Mouse (Mus musculus) liver, adult 2 months (tissue): ENCODE measurements at regions not wholly inside any gene's neighbourhood (a gene's known extent, or its start where the extent isn't known, plus 50 kb on each side); places are given as distances from the start of the nearest gene placed in this dataset.

ENCODE experiments used
- DNase-seq: peaks from one replicate; pipeline ENCODE4 v3.0.0-alpha.2; 2011; ENCODE audit warnings: low read depth, low spot score; ENCODE audit errors: extremely low read depth
- H3K27ac ChIP-seq: fragments of 200-500 bp; replicated peaks from 2 replicates; pipeline ENCODE4 v1.5.1; 2012; ENCODE audit warnings: low read depth, mild to moderate bottlenecking, control low read depth, inconsistent platforms, low read length; ENCODE audit not compliant: insufficient read depth
- H3K27me3 ChIP-seq: fragments of 200-500 bp; 2 replicates; pipeline ENCODE4 v1.6.1; 2012; ENCODE audit warnings: mild to moderate bottlenecking, moderate library complexity, low read length, inconsistent platforms; ENCODE audit not compliant: control insufficient read depth, insufficient read depth
- H3K36me3 ChIP-seq: fragments of 200-500 bp; 2 replicates; pipeline ENCODE4 v1.6.1; 2012; ENCODE audit warnings: low read length, inconsistent platforms; ENCODE audit not compliant: control insufficient read depth, insufficient read depth
- H3K4me1 ChIP-seq: fragments of 200-500 bp; 2 replicates; pipeline ENCODE4 v1.6.1; 2011; ENCODE audit warnings: low read length; ENCODE audit not compliant: control insufficient read depth, insufficient read depth
- H3K4me3 ChIP-seq: fragments of 200-500 bp; 2 replicates; pipeline ENCODE4 v1.5.1; 2011; ENCODE audit warnings: low read depth, mild to moderate bottlenecking, control low read depth, low read length, moderate library complexity; ENCODE audit not compliant: insufficient read depth
- H3K79me2 ChIP-seq: fragments of 200-500 bp; 2 replicates; pipeline ENCODE4 v1.6.1; 2012; ENCODE audit warnings: inconsistent platforms, mild to moderate bottlenecking, low read length, moderate library complexity; ENCODE audit not compliant: control insufficient read depth, insufficient read depth
- H3K9ac ChIP-seq: fragments of 200-500 bp; 2 replicates; pipeline ENCODE4 v1.6.1; 2012; ENCODE audit warnings: low read depth, mild to moderate bottlenecking, control low read depth, inconsistent platforms, low read length
- CTCF ChIP-seq: fragments of 200-500 bp; IDR thresholded peaks from 2 replicates; pipeline ENCODE4 v1.5.1; 2011; ENCODE audit warnings: low read depth, low read length, control low read depth
- POLR2A ChIP-seq: fragments of 200-500 bp; IDR thresholded peaks from 2 replicates; pipeline ENCODE4 v1.6.1; 2011; ENCODE audit warnings: low read length, control low read depth; ENCODE audit not compliant: insufficient read depth; ENCODE audit errors: extremely low read depth
- WGBS: fragments of 180-500 bp; shearing (Covaris S2); methylation state at CpG from one replicate; pipeline ENCODE4 v1.1.7; 2018; 5-methylcytosine and 5-hydroxymethylcytosine counted together

DNA sequence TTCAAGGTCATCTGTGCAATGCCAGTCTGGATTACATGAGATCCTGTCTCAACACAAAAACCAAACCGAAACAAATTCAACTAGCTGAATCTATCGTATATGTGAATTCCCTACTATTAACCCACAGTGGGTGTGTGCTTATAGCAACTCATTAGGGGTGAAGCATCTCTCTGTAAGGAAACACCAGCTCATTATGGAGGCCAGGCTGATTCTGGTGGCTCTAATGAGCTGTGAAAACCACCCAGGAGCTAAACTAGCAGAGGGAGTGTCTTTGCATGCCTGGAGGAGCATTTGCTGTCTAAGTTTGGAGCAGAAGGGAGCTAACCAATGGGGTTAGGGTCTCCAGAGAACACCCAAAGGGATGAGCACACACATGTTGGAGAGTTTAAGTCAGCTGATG lies 54.1 kb upstream of the Adamts2 start:
- no peak for DNase-seq
- TF ChIP-seq CTCF = no peak
- no peak for TF ChIP-seq POLR2A
- H3K4me1 ChIP-seq = no peaks in the 10 kb centered on the region
- no peak overlapping the region for H3K4me3 ChIP-seq
- H3K27ac ChIP-seq = no peak overlapping the region
- no peaks in the 10 kb centered on the region for H3K36me3 ChIP-seq
- no peak overlapping the region for H3K9ac ChIP-seq
- WGBS = 65% methylated on average over 2 of the region's 2 CpGs
- H3K27me3 ChIP-seq = no peaks in the 10 kb centered on the region; the same call in 1 of the 2 replicates
- no peaks in the 10 kb centered on the region for H3K79me2 ChIP-seq

DNA sequence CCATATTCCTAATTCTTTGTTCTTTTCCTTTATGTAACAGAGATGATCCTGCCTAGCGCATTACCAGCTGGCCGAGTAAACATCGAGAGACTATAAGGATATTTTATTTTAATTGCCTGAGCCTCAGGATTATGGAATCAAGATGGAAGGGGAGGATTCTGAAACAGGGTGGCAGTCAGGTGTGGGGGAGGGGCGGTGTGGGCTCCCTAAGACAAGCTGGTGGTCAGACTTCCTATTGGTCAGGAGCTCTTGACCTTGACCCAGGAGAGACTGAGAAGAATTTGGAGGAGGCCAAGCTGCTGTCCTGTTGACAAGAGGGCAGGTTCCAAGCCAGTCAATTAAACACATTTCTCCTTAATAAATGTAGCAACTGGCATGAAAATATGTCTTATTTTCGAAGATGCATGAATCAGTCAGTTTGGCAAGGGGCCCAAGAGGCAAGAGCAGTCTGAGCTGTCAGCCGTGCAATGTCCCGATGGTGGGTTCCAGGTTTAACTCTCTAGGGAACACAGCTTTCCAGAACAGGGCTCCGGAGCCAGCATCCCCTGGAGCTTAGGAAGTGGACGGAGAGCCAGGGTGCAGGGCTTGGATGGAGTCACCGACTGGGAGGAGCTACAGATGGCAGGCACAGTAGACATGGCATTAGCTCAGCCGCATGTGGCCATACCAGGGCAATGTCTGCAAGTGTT lies 55.3 kb upstream of the Adamts2 start:
- WGBS = 80% methylated on average over 11 of the region's 11 CpGs

DNA sequence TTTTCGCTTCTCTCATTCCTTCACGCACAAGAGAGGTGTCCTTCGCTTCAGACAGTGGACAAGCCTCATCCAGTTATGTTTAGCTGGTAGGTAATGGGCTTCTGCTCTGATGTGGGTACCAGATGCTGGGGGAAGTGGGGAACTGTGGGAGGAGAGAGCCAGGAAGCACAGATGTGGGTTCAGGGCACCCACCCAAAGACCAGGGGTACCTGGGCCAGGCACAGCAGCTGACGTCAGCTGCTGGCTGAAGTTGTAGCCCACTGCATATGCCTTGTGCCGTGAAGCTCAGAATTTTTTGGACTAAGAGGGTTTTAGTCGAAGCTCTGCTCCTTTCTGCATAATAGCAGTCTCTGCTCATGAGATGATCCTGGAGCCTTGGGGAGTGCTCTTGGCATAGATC lies 56.5 kb upstream of the Adamts2 start:
- H3K4me1 ChIP-seq = no peaks in the 10 kb centered on the region
- H3K36me3 ChIP-seq = no peaks in the 10 kb centered on the region
- H3K4me3 ChIP-seq = no peak overlapping the region
- DNase-seq = no peak
- no peak overlapping the region for H3K27ac ChIP-seq
- no peak for TF ChIP-seq CTCF
- TF ChIP-seq POLR2A = no peak
- H3K27me3 ChIP-seq = no peaks in the 10 kb centered on the region; the same call in 1 of the 2 replicates
- no peak overlapping the region for H3K9ac ChIP-seq
- no peaks in the 10 kb centered on the region for H3K79me2 ChIP-seq
- WGBS = 85% methylated on average over 6 of the region's 6 CpGs

More for the DNA sequence above, 55.3 kb upstream of the Adamts2 start:
- H3K36me3 ChIP-seq = no peaks in the 10 kb centered on the region
- no peaks in the 10 kb centered on the region for H3K79me2 ChIP-seq
- no peak overlapping the region for H3K27ac ChIP-seq
- TF ChIP-seq CTCF = no peak
- no peaks in the 10 kb centered on the region; the same call in 1 of the 2 replicates for H3K27me3 ChIP-seq
- no peak overlapping the region for H3K9ac ChIP-seq
- H3K4me1 ChIP-seq = no peaks in the 10 kb centered on the region
- DNase-seq = no peak
- no peak overlapping the region for H3K4me3 ChIP-seq

DNA sequence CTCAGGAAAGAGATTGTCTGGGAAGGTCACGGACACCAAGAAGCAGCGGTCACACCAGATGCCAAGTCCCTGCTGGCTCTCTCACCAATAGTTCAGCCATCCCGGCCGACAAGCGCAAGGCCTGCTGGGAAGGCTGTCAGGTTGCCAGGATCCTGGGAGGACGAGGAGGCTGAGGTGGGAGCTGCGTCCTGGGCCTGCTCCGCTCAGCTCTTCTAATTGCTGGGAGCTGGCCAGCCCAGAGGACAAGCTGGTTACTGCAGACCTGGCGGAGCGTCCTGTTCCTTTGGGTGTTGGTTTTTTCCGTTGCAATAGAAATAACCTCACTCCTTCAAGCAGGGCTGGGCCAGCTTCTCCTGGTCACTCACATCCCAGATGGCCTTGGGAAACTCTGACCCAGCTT lies 61.7 kb upstream of the Adamts2 start:
- Histone ChIP-seq H3K4me1 (no peaks in the 10 kb centered on the region), H3K27me3 (no peaks in the 10 kb centered on the region), H3K36me3 (no peaks in the 10 kb centered on the region), H3K9ac (no peak overlapping the region), H3K79me2 (no peaks in the 10 kb centered on the region), H3K4me3 (no peak overlapping the region), H3K27ac (no peak overlapping the region)
- DNase-seq = no peak
- no peak for TF ChIP-seq CTCF
- WGBS = 78% methylated on average over 11 of the region's 11 CpGs

DNA sequence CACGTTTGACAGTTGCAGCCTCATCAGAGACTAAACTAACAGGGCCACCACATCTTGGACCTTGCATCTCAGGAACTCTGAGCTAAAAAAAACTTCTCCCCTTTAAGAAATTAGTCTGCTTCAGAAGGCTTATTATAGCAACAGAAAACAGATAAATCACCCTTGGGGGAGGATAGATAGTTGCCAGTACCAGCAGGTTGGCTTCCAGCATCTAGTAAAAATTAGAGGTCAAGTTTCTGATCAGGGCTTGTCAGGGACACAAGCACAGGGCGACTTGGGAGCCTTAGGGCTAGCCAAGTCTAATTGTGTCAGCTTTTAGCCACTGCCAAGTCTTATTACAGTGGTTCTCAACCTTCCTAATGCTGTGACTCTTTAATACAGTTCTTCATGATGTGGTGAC lies 67.6 kb upstream of the Adamts2 start:
- no peak overlapping the region for H3K4me3 ChIP-seq
- H3K9ac ChIP-seq = no peak overlapping the region
- no peak for DNase-seq
- 28% methylated on average over 2 of the region's 2 CpGs for WGBS
- H3K27ac ChIP-seq = no peak overlapping the region
- TF ChIP-seq CTCF = no peak
- no peak for TF ChIP-seq POLR2A
- H3K4me1 ChIP-seq = no peaks in the 10 kb centered on the region
- H3K36me3 ChIP-seq = no peaks in the 10 kb centered on the region
- H3K27me3 ChIP-seq = no peaks in the 10 kb centered on the region
- no peaks in the 10 kb centered on the region for H3K79me2 ChIP-seq

DNA sequence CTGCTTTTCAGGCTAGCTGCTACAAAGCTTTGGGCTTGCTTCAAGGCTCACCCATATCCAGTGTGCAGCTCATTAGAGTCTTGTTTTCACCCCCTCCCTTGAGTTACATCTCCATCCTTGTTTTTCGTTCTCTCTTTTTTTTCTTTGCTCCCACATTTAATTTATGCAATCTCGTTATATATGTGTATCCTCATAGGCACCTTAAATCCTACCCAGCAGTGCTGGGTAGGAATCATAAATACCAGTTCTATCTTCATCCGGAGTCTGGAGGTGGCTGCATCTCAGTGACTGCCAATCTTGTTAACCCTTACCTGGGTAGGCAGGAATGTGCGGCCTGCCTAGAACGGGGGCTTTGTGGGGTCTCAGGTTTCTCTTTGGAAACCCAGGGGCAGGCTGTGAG lies 74.0 kb upstream of the Adamts2 start:
- Histone ChIP-seq H3K79me2 (no peaks in the 10 kb centered on the region), H3K27me3 (no peaks in the 10 kb centered on the region), H3K4me1 (no peaks in the 10 kb centered on the region), H3K27ac (no peak overlapping the region), H3K9ac (no peak overlapping the region), H3K4me3 (no peak overlapping the region), H3K36me3 (no peaks in the 10 kb centered on the region)
- DNase-seq = no peak
- no peak for TF ChIP-seq POLR2A
- no peak for TF ChIP-seq CTCF
- 68% methylated on average over 5 of the region's 5 CpGs for WGBS
